11 mouse cellular contexts compared by ENCODE assay signal in the genomic region with DNA sequence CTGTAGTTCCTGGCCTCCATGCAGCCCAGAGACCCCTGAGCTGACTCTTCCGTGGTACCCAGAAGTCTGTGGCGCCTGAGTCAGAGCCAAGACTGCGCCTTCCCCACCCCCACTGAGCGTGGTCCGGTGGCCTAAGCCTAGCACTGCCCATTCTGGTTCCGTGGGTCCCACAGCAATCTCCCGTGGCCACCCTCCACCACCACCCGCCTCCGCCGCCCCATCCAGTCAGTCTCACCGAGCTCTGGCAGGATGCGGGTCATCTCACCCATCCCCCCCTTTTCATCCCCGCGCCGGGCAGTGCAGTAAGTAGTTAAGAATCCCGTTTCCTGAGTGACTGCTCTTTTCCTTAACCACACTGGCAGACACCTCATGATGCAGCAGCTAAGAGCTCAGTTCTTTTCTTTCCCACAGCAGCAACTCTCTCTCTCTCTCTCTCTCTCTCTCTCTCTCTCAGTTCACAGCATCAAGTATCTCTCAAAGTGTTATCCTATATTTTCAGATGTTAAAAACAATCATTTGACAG. TPM values are rescaled to one million over a fixed set of nuclear protein-coding genes. Genes with fewer than 3 reads are reported as not detected.
DNase-seq lines count a peak whose midpoint lies in the region; ATAC-seq and TF ChIP-seq lines count a peak whose summit lies in the region.
"Had no signal": no experiment of that assay in that cellular context is flagged by ENCODE, and none has a peak within 500 bp of the region (broad histone marks: within the 10 kb centered on the region; RNA-seq: fewer than 3 reads in every experiment).

No protein-coding gene starts in this region.

- peak overlapping the region; percentile 40 for H3K4me3 ChIP-seq in erythroblast, embryonic 14.5 days (replicated peaks)
- no peak overlapping the region for H3K4me3 ChIP-seq in kidney, embryonic 16.5 days (ENCODE audit: low read length)
- H3K4me3 ChIP-seq in G1E (ENCODE audit: low read depth, low read length), result peak overlapping the region; percentile 74
- H3K4me3 ChIP-seq in liver, embryonic 14.5 days (ENCODE audit: insufficient read depth in 1 of 2, low read depth in 2 of 2, low read length in 2 of 2), result no peak overlapping the region

- TF ChIP-seq EP300 in liver, embryonic 14.5 days (IDR thresholded peaks at IDR 0.05; ENCODE audit: low read depth), result no peak

- H3K27ac ChIP-seq in kidney, embryonic 16.5 days (ENCODE audit: low read length), result no peak overlapping the region
- no peak overlapping the region for H3K27ac ChIP-seq in liver, embryonic 14.5 days

- ATAC-seq in erythroblast, adult 5-6 weeks (replicated peaks; ENCODE audit: low FRiP score, poor library complexity, severe bottlenecking), result no peak
- peak; percentile 39; the same call in 1 of the 2 replicates for ATAC-seq in kidney, embryonic 16.5 days (ENCODE audit: low FRiP score, low TSS enrichment)
- peak; percentile 62 for ATAC-seq in G1E (ENCODE audit: extremely low read depth, insufficient number of reproducible peaks, low FRiP score, poor library complexity, severe bottlenecking)
- ATAC-seq in liver, embryonic 14.5 days (ENCODE audit: insufficient read depth), result 0 out of 2 replicates have a peak, but pooled peaks have one; percentile 27

- peaks cover 73% of the 10 kb centered on the region for H3K4me1 ChIP-seq in erythroblast, embryonic 14.5 days (ENCODE audit: control insufficient read depth)
- H3K4me1 ChIP-seq in kidney, embryonic 16.5 days (ENCODE audit: insufficient read depth, low read length), result no peaks in the 10 kb centered on the region
- peaks cover 72% of the 10 kb centered on the region for H3K4me1 ChIP-seq in G1E (ENCODE audit: insufficient read depth, low read depth, low read length)
- peaks cover 30 to 43% of the 10 kb centered on the region in 2 experiments for H3K4me1 ChIP-seq in liver, embryonic 14.5 days (replicated peaks; ENCODE audit: control insufficient read depth in 2 of 2, insufficient read depth in 2 of 2, low read length in 1 of 2)

- H3K9me3 ChIP-seq in erythroblast, embryonic 14.5 days (ENCODE audit: control insufficient read depth, low read length), result peaks cover 17% of the 10 kb centered on the region
- no peaks in the 10 kb centered on the region for H3K9me3 ChIP-seq in kidney, embryonic 16.5 days (ENCODE audit: low read length)
- H3K9me3 ChIP-seq in G1E (replicated peaks), result peaks cover 4% of the 10 kb centered on the region; the same call in 1 of the 2 replicates
- H3K9me3 ChIP-seq in liver, embryonic 14.5 days (ENCODE audit: control insufficient read depth, low read length), result peaks cover 6% of the 10 kb centered on the region

- no peaks in the 10 kb centered on the region for H3K27me3 ChIP-seq in erythroblast, embryonic 14.5 days (ENCODE audit: control insufficient read depth)
- no peaks in the 10 kb centered on the region for H3K27me3 ChIP-seq in kidney, embryonic 16.5 days (ENCODE audit: insufficient read depth, low read length)
- no peaks in the 10 kb centered on the region for H3K27me3 ChIP-seq in G1E (ENCODE audit: insufficient read depth, low read length)
- no peaks in the 10 kb centered on the region for H3K27me3 ChIP-seq in liver, embryonic 14.5 days (ENCODE audit: control insufficient read depth, insufficient read depth, low read length)

- H3K36me3 ChIP-seq in erythroblast, embryonic 14.5 days (ENCODE audit: control insufficient read depth), result peaks cover 71% of the 10 kb centered on the region
- no peaks in the 10 kb centered on the region; the same call in 1 of the 2 replicates for H3K36me3 ChIP-seq in kidney, embryonic 16.5 days (ENCODE audit: insufficient read depth, low read length)
- peaks cover 19% of the 10 kb centered on the region for H3K36me3 ChIP-seq in G1E (replicated peaks)
- H3K36me3 ChIP-seq in liver, embryonic 14.5 days (replicated peaks; ENCODE audit: control insufficient read depth, insufficient read depth, low read depth), result peaks cover 8% of the 10 kb centered on the region

- 72% methylated on average over 16 of the region's 16 CpGs for WGBS in kidney, embryonic 16.5 days
- 47% methylated on average over 16 of the region's 16 CpGs for WGBS in liver, embryonic 14.5 days (ENCODE audit: insufficient replicate concordance)

- TF ChIP-seq CTCF in G1E (IDR thresholded peaks at IDR 0.05; ENCODE audit: low read depth, low read length), result no peak
- TF ChIP-seq CTCF in liver, embryonic 14.5 days (IDR thresholded peaks at IDR 0.05; ENCODE audit: low read depth), result no peak

- no peak overlapping the region for H3K9ac ChIP-seq in kidney, embryonic 16.5 days (replicated peaks; ENCODE audit: low read length)
- H3K9ac ChIP-seq in liver, embryonic 14.5 days (replicated peaks), result no peak overlapping the region

- no peak for DNase-seq in kidney, postnatal 14 days
- no peak for DNase-seq in G1E (ENCODE audit: low spot score)
- no peak for DNase-seq in liver, embryonic 14.5 days (ENCODE audit: low read depth in 3 of 3, low spot score in 3 of 3)
- no peak for DNase-seq in embryo, embryonic 9.5 days (ENCODE audit: extremely low spot score)
- no peak for DNase-seq in c-Kit-positive CD71-positive TER-119-positive erythroid progenitor cells, embryonic 14.5 days (ENCODE audit: low spot score)
- DNase-seq: cerebellum, postnatal 36 days; gastrocnemius, postnatal 36 days; thymus, postnatal 36 days had no signal

- H3K4me2 ChIP-seq in kidney, embryonic 16.5 days (replicated peaks; ENCODE audit: low read depth, low read length), result no peak overlapping the region
- H3K4me2 ChIP-seq in liver, embryonic 14.5 days (ENCODE audit: low read depth), result peak overlapping the region; percentile 39

RNA-seq across cellular contexts. Expression of gene Memo1, which starts 22.6 kb away (rescaled TPM):
- polyA plus RNA-seq in erythroblast, embryonic 14.5 days (2012), result 13.0 and 18.4 TPM in 2 replicates
- 287 and 347 TPM in 2 replicates for total RNA-seq in erythroblast, adult 5-6 weeks (2015; ENCODE audit: low replicate concordance)
- total RNA-seq in erythroblast, adult 5-6 weeks (2017; ENCODE audit: low replicate concordance), result 544 and 662 TPM in 2 replicates
- 76.6 and 81.1 TPM in 2 replicates for polyA plus RNA-seq in kidney, embryonic 16.5 days (2015; fragmentation: Nextera tagmentation; extraction: Ambion mirVana)
- total RNA-seq in G1E (2014; fragmentation: Nextera tagmentation), result 88.7 and 110 TPM in 2 replicates
- 194 and 216 TPM in 2 replicates for total RNA-seq in G1E (2017)
- 61.6 and 76.8 TPM in 2 replicates for polyA plus RNA-seq in G1E (2012)
- polyA plus RNA-seq in liver, embryonic 14.5 days (2012; rRNA removed), result 24.4 and 38.8 TPM in 2 replicates
- 111 and 116 TPM in 2 replicates for polyA plus RNA-seq in liver, embryonic 14.5 days (2014; fragmentation: Nextera tagmentation; extraction: Ambion mirVana)

RNA-seq across cellular contexts. Expression of gene Dpy30, which starts 51.0 kb away (rescaled TPM):
- 7.9 and 9.4 TPM in 2 replicates for polyA plus RNA-seq in erythroblast, embryonic 14.5 days (2012)
- 50.2 and 65.9 TPM in 2 replicates for total RNA-seq in erythroblast, adult 5-6 weeks (2015; ENCODE audit: low replicate concordance)
- total RNA-seq in erythroblast, adult 5-6 weeks (2017; ENCODE audit: low replicate concordance), result 34.2 and 52.1 TPM in 2 replicates
- 215 and 220 TPM in 2 replicates for polyA plus RNA-seq in kidney, embryonic 16.5 days (2015; fragmentation: Nextera tagmentation; extraction: Ambion mirVana)
- total RNA-seq in G1E (2014; fragmentation: Nextera tagmentation) (92.3 and 106 TPM in 2 replicates), G1E (2017) (128 and 130 TPM in 2 replicates)
- polyA plus RNA-seq in G1E (2012), result 67.8 and 76.2 TPM in 2 replicates
- 71.4 and 104 TPM in 2 replicates for polyA plus RNA-seq in liver, embryonic 14.5 days (2012; rRNA removed)
- polyA plus RNA-seq in liver, embryonic 14.5 days (2014; fragmentation: Nextera tagmentation; extraction: Ambion mirVana), result 145 and 149 TPM in 2 replicates

Comparison
In these comparisons a context has a peak if more than half of its experiments do, and no peak if none do; other contexts are left out.
1. H3K4me3 ChIP-seq: peak in erythroblast, embryonic 14.5 days (single experiment) and G1E (single experiment); none in kidney, embryonic 16.5 days (single experiment) and liver, embryonic 14.5 days (0 of 2).